Mouse (Mus musculus): ENCODE results near the gene Sectm1a.

DNA sequence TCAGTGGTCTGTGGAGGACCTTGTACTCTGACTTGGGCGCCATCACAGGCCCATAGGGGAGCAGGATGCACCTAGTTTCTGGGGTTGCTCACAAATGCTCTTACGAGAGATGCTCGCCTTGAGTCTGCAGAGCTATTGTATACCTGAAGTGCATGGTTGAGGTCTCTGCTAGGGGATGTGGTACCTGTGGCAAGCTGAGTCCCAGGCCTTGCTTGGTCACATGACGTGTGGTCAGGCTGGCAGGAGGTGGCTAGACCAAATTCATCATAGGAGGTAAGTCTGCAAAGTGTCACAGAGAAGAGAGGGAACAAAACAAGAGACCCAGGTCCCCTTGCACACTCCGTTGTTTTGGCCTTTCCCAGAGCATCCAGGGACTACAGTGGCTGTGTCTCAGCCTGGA lies 61.5 kb downstream of the Sectm1a start:
- TF ChIP-seq GATA1 (IDR thresholded peaks at IDR 0.05; ENCODE audit: low read length) (no peak), TAL1 (IDR thresholded peaks at IDR 0.05; ENCODE audit: low read length) (no peak)

Measured in erythroblast, embryonic 14.5 days (primary cell).